Mouse (Mus musculus): ENCODE results near the gene Fgfr2. TPM values are rescaled to one million over a fixed set of nuclear protein-coding genes. Genes with fewer than 3 reads are reported as not detected.

The Fgfr2 gene
- total and polyA plus RNA-seq, 3 experiments = 47.1 to 245 (median 178) TPM

DNA sequence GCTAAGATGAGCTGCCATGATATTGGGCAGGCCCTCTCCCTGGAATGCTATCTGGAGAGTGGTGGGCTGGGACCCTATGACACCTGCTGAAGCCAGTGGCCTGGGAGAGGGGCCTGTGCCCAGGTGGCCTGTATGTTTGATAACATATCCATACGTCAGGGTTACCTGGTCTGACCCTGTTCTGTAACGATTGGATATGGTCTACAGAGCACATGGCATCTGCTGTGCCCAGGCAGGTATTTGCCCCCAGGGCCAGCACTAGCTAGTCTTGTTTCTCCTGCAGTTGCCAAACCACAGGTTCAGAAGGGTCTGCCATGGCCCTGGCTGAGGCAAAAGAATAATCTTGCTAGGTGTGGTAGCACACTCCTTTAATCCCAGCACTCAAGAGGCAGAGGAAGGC is 429.6 kb downstream of the Fgfr2 start:
- DNase-seq = no peak

DNA sequence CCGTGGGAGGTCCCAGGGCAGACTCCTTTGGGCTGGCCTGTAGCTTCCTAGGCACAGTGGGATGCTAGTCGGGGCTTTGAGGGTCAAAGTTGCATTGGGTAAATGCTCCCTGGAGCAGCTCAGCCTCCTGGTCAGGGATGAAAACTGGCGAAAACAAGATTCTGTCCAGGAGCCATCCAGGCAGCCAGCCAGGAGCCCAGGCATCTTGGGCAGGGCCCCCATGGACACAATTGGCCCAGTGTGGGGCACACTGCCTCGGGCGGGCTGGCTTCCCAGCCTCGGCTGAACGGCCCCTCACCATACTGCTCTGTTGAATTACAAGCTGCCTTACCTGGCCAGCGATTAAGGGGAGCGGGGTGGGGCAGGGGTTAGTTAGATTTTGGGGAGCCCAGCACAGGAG is 430.4 kb downstream of the Fgfr2 start:
- DNase-seq = no peak

DNA sequence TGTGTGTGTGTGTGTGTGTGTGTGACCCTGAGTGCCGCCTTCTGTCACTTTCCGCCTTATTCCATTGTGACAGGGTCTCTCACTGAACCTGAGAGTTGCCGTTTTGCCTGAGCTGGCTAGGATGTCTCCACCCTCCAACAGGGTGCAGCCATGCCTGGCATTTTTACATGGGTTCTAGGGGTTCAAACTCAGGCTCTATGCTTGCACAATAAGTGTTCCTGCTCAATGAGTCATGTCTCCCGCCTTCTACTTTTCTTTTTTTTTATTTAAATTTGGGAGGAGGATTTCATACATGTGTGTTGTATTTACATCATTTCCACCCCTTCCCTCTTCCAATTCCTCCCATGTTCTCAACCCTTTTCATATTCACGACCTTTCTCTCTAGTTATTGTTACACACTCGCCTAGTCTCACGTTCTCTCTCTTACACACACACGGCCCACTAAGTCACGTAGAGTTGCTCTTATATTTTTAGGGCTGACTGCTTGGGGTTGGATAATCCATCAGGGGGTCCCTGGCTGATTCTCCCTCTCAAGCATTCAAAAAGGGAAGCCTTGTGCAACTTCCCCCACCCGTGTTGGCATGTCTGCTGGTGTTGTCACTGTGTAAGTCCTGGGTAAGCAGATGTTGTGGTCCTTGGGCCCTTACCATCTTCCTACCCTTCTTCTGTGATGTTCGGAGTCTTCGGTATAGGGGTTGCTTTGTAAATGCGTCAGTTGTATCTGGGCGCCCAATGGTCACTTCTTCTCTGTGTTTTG is 432.3 kb downstream of the Fgfr2 start:
- DNase-seq = no peak

DNA sequence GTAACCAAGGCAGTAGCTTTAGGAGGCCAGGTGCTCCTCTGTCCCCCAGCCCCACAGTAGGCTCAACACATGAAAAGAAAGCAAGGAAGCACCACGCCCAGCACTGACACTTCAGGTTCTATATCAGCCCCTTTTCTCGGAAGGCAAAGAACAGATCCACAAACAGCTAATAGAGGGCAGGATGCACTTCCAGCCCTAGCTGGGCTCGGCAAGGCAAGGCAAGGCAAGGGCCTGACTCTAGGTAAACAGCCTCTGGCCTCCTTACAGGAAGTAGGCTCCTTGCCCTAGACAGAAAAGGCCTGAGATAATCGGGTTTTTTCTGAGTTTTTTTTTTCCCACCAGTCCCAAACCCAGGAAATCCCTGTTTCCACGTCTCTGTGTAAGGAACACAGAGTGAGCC is 433.4 kb downstream of the Fgfr2 start:
- no peak for DNase-seq

DNA sequence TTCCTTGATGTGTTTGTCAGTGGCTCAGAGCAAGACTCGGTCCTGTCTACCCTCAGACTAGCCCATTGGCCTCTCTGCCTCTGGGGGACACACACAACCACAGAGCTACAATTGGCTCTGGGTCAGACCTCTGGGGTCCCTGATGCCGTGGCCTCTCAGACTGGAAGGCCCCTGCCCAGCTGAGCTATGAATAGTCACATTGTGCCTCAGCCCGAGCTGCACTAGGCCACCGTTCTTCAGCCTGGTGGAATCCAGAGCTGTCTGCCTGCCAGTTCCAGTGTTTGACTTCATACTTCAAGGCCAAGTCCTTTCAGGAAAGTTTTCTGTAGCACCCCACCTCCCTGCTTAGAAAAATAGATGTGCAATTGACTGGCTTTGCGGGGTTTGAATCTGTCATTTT is 434.4 kb downstream of the Fgfr2 start:
- DNase-seq = no peak

DNA sequence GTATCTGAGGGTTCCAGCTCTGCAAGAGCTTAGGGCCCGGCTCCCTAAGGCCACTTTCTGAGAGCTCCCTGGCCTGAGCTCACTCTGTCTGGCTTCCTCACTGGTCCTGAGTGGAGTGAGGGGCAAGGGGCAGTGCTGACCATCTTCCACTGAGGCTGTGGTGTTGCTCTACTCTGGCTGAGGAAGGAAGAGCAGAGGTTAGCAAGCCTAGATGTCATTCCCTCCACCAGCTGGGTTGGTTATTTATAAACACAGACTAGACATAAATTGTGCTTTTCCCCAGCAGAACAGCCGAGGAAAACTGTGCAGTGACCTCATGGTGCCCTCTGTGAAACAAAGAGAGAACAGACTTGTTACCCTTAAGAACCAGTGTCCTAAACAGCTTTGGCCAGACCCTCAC is 435.3 kb downstream of the Fgfr2 start:
- DNase-seq = no peak

DNA sequence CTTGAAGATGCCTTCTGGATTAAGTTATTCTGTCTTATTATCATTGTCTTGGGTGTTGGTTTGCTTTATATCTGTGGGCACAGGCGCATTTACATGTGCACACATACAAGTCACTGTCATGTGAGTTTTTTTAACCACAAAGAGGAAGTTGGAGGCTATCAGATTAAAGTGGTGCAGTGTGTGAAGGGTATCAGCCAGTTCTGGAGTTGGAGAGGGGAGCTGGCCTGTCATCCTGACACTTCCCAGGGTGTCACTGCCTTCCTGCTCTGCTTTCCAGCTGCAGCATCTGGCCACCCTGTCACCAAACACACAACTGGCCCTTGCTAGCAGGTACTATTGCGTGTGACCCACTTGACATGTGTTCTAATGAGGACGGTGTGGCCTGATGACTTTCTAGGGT is 436.6 kb downstream of the Fgfr2 start:
- no peak for DNase-seq

DNA sequence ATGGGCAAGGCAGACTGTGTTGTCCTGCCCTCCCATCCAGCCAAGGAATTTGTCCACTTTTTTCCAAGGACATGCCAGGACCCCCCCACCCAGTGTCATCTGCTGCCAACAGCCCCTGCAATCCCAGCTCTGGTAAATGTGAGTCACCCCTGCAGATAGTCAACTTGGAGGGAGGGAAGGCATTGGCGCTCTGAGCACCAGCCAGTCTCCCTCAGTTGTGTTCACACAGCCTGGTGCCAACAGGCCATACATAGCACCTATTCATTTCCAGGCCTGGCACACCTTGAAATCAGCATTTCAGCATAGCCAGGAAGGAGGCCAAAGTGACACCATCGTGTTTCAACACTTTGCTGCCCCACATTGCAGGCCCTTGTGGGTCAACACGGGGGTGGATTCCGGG is 439.2 kb downstream of the Fgfr2 start:
- DNase-seq = peak; percentile 55

DNA sequence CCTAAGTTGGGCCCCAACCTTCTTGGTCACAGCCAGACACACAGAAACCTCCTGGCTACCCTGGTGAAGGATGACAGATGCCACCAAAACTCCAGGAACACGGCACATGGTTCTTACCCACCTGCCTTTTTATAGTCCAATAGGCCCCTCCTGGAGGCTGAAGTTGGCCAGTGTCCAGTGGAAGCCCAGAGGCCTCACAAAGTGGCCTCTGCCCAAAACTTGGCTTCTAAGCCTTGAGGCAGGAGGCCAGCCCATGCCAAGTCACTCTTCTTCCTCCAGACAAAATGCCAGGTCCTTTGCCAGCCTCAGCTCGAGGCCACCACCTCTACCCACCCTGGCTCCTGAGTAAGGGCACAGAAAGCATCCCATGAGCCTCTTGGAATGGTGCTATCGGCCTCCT is 440.2 kb downstream of the Fgfr2 start:
- DNase-seq = no peak

DNA sequence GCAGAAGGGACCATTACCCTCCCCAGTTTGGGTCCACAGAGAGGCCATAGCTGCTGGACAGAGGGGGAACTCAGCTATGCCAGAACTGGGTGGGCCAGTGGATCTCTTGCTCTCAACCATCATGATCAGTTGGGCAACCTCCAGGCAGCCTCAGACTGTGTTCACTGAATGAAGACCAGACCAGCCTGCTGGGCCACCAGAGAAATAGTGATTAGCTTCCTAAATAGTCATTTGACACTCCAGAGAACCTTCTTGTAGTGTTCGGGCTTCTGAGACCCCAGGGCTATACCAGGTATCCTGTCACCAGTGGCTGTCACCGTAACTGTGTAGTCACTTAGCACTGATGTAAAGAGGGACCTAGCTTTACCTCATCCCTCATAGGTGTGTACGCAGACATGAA is 440.8 kb downstream of the Fgfr2 start:
- no peak for DNase-seq

DNA sequence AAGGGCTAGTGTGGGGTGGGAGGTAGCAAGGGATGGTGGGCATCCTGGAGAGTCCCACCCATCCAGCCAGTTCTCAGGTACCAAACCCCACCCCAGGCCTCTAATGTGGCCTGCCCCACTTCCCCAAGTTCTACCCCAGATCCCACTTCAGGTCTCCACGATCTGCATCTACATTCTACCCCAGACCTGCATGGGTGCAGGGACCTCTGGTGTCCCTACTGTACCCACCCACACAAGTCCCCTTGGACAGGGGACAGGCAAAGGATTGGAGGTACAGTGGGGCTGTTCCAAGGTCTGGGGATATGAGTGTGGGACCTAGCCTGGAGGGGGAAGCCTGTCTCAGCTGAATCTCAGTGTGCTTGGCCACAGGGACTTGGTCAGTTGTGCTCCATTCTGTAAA is 441.3 kb downstream of the Fgfr2 start:
- DNase-seq = no peak

DNA sequence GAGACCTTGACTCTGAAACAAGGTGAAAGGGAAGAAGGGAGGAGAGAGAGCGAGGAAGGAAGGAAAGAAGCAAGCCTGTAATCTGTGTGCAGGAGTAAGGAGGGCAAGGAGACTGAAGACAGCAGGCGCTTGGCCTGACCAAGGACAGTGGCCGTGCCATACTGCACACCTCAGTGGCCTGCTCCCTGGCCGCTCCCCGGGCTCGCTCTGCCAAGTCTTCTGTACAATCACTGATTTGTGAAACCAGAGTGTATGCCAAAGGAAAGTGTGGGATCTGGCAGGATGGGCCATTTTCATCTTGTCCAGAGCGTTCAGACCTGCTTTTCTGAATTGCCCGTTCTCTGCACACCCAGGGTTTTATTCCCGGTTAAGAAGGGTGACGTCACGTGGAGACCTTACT is 441.9 kb downstream of the Fgfr2 start:
- DNase-seq = no peak

DNA sequence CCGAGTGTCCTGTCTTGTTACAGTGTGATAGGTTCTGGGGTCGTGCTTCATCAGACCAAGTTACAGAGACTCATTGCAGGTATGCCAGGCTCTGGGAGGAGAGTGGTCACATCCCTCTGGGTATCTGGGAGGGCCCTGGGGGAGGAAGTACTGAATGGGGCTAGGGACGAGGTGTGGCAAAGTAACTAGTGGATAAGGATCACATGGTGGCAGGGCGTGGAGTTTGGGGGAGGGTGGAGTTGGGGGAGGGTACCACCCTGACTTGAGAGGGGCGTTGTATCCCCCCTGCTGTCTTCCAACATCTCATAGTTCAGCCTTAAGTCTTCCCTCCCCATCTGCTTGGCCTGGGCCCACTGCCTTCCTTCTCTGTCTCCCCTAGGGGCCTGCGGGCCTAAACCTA is 443.6 kb downstream of the Fgfr2 start:
- DNase-seq = no peak

DNA sequence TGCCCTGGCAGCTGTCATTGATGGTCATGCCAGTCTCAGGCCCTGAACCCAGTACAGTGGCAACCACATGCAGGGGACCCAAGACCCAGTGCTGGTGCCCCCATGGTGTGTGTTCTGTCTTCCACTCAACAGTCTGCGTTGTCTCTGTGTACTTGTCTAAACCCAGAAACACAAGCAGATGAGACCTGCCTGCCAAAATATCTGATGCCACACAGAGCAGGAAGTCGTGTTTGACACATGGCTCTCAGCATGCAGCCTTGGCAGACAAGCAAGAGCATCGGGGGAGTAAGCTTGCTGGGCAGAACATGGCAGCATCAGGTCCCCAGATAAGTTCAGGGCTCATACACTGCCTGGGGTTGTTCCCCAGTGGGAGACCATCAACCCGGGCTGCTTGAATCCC is 444.0 kb downstream of the Fgfr2 start:
- DNase-seq = no peak

DNA sequence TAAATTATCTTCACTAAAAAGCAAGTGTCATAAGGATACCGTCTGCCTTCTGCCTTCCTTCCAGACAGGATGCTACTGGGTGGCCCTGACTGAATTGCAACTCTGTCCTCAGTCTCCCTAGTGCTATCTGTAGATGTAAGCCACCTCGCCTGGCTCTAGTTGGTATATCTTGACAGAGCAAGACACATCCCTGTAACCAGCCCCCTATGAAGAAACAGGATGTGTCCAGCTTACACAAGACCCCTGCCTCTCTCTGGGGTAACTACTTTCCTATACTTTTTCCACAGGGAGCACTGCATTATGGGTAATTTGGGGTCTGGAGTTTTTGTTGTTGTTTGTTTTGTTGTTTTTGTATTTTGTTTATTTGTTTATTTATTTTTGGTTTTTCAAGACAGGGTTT is 447.2 kb downstream of the Fgfr2 start:
- DNase-seq = no peak

DNA sequence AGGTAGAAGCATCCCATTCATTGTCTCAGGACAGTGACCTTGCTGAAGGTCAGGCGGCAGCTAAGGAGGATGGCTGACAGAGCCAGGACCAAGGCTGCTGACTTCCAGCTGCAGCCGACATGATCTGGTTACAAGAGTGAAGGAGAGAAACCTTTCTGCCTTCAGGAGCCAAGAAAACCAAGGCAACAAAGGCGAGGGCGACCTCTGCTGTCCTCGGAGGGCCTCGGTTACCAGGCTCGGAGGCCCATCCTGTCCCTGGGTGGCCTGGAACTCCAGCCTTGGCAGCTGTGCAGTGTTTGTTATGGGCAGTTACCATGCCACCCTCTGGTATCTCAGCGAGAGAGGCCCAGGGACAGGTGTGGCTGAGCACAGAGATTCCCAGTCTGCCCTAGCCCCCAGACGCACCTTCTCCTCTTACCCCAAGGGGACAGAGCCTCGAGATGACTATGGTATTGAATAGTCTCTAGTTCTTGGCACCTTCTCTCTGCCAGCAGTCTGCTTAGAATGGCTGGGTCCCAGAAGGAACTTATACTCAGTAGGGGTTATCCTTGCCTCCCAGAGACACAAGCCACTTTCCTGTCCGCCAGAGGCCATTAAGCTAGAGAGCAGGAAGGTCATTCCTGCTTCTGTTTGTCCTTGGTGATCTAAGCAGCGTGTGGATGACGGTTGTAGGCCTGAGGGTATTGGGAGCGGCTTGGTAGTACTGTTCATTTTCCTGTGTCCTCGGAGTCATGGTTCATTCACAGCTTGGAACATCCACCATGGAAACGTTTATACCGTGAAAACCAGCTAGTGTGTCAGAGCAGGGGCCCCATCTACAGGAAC is 449.0 kb downstream of the Fgfr2 start:
- peak; percentile 71 for DNase-seq

DNA sequence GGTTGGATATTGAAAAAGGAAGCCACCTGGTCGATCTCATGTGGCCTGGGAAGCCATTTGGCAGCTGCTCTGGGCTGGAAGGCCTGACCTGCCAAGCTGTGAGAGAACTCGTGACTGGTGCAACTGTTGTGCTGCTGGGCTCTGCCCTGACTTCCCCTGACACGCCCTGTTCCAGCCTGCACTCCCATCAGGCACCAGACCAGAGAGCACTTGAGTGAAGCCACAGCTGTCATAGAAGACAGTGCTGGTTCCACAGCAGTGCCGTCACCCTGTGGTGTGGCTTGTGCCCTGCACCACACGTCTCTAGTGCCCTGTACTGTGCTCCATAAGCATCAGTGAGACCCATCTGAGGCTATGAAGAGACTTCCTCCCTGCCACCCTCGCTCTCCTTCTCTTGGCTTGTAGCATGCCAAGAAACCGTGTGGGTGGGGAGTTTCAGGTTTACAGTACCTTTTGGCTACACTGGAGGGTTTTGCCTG is 450.6 kb downstream of the Fgfr2 start:
- DNase-seq = peak; percentile 56

DNA sequence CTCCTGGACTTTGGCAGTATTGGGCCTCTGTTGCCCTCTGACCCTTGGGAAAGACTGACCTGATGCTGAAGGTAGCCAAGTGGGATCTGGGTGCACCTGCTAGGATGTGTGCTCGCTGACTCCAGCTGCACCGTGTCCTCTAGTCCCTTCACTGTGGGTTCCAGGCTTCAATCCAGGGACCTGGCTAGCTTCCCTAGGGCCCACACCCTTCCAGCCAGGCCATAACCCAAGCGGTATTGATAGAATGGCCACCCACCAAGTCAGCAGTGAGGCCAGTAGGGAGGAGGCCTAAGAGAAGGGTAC is 452.3 kb downstream of the Fgfr2 start:
- peak; percentile 58 for DNase-seq

DNA sequence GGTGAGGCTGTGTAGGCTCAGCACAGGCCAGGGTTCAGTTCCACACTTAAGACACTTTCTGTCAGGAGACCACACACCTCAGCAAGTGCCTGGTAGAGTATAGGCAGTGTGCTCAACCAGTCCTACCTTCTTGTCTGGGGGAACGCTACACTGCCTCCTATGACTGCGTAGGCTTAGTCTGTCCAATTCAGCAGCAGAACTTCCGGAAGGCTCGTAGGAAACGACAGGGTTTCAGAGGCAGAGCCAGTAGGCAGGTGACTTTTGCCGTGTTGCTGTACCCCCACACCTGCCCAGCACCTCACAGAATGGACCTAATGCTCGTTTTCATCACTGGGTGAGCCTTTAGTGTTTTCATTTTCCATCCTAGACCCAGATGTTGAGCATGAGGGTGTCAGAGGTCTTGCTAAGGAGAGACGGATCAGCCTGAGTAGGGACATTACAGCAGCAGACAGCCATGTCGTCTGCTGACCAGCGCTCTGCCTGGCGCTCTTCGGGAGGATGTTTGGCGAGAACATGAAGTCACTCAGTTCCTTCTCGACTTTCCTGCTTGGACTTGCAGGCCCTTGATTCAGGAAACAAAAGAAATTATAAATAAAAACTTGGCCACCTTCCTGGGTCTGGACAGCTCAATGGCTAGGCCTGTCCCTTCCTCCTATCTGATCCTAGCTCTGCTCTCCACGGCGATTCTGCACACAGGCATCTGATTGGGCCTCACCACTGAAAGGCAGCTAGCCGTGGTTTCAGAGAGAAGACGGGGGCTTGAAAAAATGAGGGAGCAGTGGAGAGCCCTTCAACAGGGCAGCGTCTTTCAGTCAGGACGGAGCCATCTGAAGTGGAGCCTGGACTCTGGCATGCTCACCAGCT is 452.9 kb downstream of the Fgfr2 start:
- no peak for DNase-seq

DNA sequence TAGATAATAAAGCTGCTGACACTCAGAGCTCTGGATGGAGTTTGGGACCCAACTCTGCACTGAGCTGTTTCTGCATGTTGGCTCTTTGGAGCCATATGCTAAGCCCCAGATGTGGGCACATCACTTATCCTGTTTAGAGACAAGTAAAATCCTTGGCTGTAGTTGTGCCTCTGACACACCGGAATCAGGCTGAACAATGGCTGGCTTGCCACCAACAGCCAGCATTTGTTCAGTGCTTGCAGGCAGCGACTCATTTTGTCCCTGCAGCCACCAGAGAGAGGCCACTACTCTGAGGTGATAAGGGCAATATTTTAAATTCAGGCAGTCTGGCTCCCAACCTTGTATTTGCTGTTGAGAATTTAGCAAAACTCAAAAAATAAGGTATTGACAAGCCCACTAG is 454.5 kb downstream of the Fgfr2 start:
- DNase-seq = peak; percentile 53

DNA sequence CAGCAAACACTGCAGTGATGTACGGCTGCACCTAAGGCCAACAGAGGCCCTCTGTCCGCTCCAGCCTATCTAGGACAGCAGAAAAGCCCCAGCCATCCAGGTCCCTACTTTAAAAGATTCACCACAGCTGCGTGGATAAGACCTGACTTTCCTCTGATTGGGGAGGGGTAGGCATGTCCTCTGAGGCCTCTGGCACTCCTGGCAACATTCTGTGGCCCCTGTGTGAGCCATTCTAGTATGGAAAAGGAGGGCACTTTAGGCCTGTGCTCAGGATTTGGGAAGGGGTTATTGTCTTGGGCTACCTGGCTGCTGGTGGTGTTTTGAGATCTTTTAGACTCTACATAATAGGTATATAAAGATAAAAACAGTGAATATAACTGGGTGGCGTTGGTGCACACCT is 456.6 kb downstream of the Fgfr2 start:
- DNase-seq = no peak

DNA sequence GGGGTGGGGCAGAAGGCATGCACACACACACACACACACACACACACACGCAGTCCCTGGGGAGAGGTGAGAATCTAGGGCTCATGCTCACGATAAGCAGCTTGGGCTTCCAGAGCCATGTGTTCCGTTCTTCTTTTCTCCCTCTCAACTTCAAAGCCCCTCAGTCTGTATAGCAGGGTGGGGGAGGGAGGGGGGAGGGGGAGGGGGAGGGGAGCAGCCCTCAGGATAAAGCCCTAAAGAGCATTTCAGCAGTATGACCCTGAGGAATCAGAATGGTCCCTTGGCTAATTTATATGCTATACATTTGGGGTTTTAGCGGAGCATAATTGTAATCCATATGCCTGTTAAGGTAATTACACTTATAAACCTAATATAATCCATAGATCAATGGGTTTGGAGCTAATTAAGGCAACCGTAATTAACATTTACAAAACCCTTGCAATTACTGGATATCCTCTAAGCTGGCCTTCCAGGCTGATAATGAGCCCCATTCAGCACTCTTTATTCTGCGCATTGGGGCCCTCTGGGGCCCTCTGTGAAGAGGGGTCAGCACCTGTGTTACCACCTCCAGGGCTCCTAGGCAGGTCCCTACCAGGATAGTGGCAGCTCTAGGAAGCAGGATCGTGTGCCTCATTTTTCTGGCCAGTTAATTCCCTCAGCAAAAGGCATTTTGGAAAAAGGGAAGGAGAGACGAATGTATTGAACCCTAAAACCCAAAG is 457.3 kb downstream of the Fgfr2 start:
- no peak for DNase-seq

All from adrenal gland, adult 2 months (tissue).